Mouse (Mus musculus): ENCODE measurements around the gene Lrfn1. TPM values are rescaled to one million over a fixed set of nuclear protein-coding genes. Genes with fewer than 3 reads are reported as not detected.
A peak's percentile ranks its signal among the peaks of the same experiment; 100 is the strongest.

Gene Lrfn1
- polyA plus RNA-seq, 1 experiment from 2014 or later, result 11.8 TPM

GRCm38 (mm10) chr7:28436271-28436904, 15.4 kb upstream of the Lrfn1 start:
- under 1% methylated on average over 49 of the region's 64 CpGs for WGBS
- peaks cover 51% of the 10 kb centered on the region for H3K4me1 ChIP-seq (replicated peaks)
- peak overlapping the region; percentile 62 for H3K4me2 ChIP-seq (replicated peaks)
- peak overlapping the region; percentile 74 for H3K27ac ChIP-seq
- 0 out of 2 replicates have a peak, but pooled peaks cover 12% of the 10 kb centered on the region for H3K36me3 ChIP-seq
- peak overlapping the region; percentile 95 for H3K4me3 ChIP-seq (replicated peaks)
- peak; percentile 99 for ATAC-seq
- H3K27me3 ChIP-seq, result no peaks in the 10 kb centered on the region
- H3K9me3 ChIP-seq, result no peaks in the 10 kb centered on the region
- peak overlapping the region; percentile 97 for H3K9ac ChIP-seq (replicated peaks)

- 3% methylated on average over 16 of the region's 16 CpGs for WGBS
These were observed 14.7 kb upstream of the Lrfn1 start, which contains the start of gene Gmfg for GRCm38 (mm10) chr7:28436932-28437570. Gene Gmfg (plus strand): TSS chr7:28437447.

GRCm38 (mm10) chr7:28437964-28438363, 13.8 kb upstream of the Lrfn1 start:
- Histone ChIP-seq H3K36me3 (0 out of 2 replicates have a peak, but pooled peaks cover 4% of the 10 kb centered on the region), H3K9me3 (no peaks in the 10 kb centered on the region), H3K4me1 (replicated peaks) (peaks cover 35% of the 10 kb centered on the region), H3K27ac (no peak overlapping the region), H3K4me2 (replicated peaks) (no peak overlapping the region), H3K9ac (replicated peaks) (no peak overlapping the region), H3K4me3 (replicated peaks) (no peak overlapping the region), H3K27me3 (no peaks in the 10 kb centered on the region)
- no peak for ATAC-seq

More at GRCm38 (mm10) chr7:28436932-28437570, 14.7 kb upstream of the Lrfn1 start, which contains the start of gene Gmfg:
- H3K9me3 ChIP-seq, result no peaks in the 10 kb centered on the region
- peak; percentile 17; the same call in 1 of the 2 replicates for ATAC-seq
- peak within 1 kb of the TSS; percentile 62 for H3K4me2 ChIP-seq (replicated peaks)
- H3K4me1 ChIP-seq (replicated peaks), result peaks cover 44% of the 10 kb centered on the region
- H3K9ac ChIP-seq (replicated peaks), result peak within 1 kb of the TSS; percentile 53
- H3K27me3 ChIP-seq, result no peaks in the 10 kb centered on the region
- 0 out of 2 replicates have a peak, but pooled peaks cover 9% of the 10 kb centered on the region for H3K36me3 ChIP-seq
- peak within 1 kb of the TSS; percentile 95 for H3K4me3 ChIP-seq (replicated peaks)
- peak within 1 kb of the TSS; percentile 70 for H3K27ac ChIP-seq

- no peaks in the 10 kb centered on the region for H3K36me3 ChIP-seq
- H3K4me1 ChIP-seq (replicated peaks), result peaks cover 27% of the 10 kb centered on the region
- no peak overlapping the region for H3K4me3 ChIP-seq (replicated peaks)
- H3K4me2 ChIP-seq (replicated peaks), result no peak overlapping the region
- no peak overlapping the region for H3K9ac ChIP-seq (replicated peaks)
- WGBS, result 84% methylated on average over 2 of the region's 2 CpGs
- ATAC-seq, result no peak
- no peak overlapping the region for H3K27ac ChIP-seq
- no peaks in the 10 kb centered on the region for H3K27me3 ChIP-seq
- no peaks in the 10 kb centered on the region for H3K9me3 ChIP-seq
These were observed 13.0 kb upstream of the Lrfn1 start for GRCm38 (mm10) chr7:28438771-28439170.

GRCm38 (mm10) chr7:28440739-28441138, 11.0 kb upstream of the Lrfn1 start:
- Histone ChIP-seq H3K9me3 (no peaks in the 10 kb centered on the region), H3K27ac (no peak overlapping the region), H3K4me3 (replicated peaks) (no peak overlapping the region), H3K4me2 (replicated peaks) (no peak overlapping the region), H3K36me3 (no peaks in the 10 kb centered on the region), H3K9ac (replicated peaks) (no peak overlapping the region), H3K27me3 (peaks cover 4% of the 10 kb centered on the region), H3K4me1 (replicated peaks) (peaks cover 8% of the 10 kb centered on the region; the same call in 1 of the 2 replicates)
- WGBS, result 46% methylated on average over 2 of the region's 2 CpGs
- ATAC-seq, result no peak

- H3K9ac ChIP-seq (replicated peaks), result no peak overlapping the region
- no peaks in the 10 kb centered on the region for H3K9me3 ChIP-seq
- H3K4me1 ChIP-seq (replicated peaks), result peaks cover 9% of the 10 kb centered on the region
- no peak overlapping the region for H3K4me2 ChIP-seq (replicated peaks)
- H3K4me3 ChIP-seq (replicated peaks), result no peak overlapping the region
- no peak for ATAC-seq
- no peak overlapping the region for H3K27ac ChIP-seq
- H3K27me3 ChIP-seq, result peaks cover 8% of the 10 kb centered on the region
- 93% methylated on average over 14 of the region's 14 CpGs for WGBS
- no peaks in the 10 kb centered on the region for H3K36me3 ChIP-seq
These were observed 9.8 kb upstream of the Lrfn1 start for GRCm38 (mm10) chr7:28441776-28442485.

GRCm38 (mm10) chr7:28442688-28443087, 9.1 kb upstream of the Lrfn1 start:
- H3K27me3 ChIP-seq, result peaks cover 8% of the 10 kb centered on the region
- peaks cover 9% of the 10 kb centered on the region for H3K4me1 ChIP-seq (replicated peaks)
- H3K27ac ChIP-seq, result no peak overlapping the region
- no peak overlapping the region for H3K4me3 ChIP-seq (replicated peaks)
- no peaks in the 10 kb centered on the region for H3K9me3 ChIP-seq
- no peak overlapping the region for H3K9ac ChIP-seq (replicated peaks)
- no peak for ATAC-seq
- WGBS, result 37% methylated on average over 4 of the region's 4 CpGs
- H3K36me3 ChIP-seq, result no peaks in the 10 kb centered on the region
- no peak overlapping the region for H3K4me2 ChIP-seq (replicated peaks)

- Histone ChIP-seq H3K4me1 (replicated peaks) (peaks cover 10% of the 10 kb centered on the region), H3K9ac (replicated peaks) (no peak overlapping the region), H3K27ac (no peak overlapping the region), H3K36me3 (no peaks in the 10 kb centered on the region), H3K9me3 (no peaks in the 10 kb centered on the region), H3K27me3 (peaks cover 8% of the 10 kb centered on the region), H3K4me2 (replicated peaks) (no peak overlapping the region), H3K4me3 (replicated peaks) (no peak overlapping the region)
- WGBS, result 87% methylated on average over 13 of the region's 13 CpGs
- no peak for ATAC-seq
These were observed 7.3 kb upstream of the Lrfn1 start for GRCm38 (mm10) chr7:28444344-28444974.

GRCm38 (mm10) chr7:28446446-28446845, 5.3 kb upstream of the Lrfn1 start:
- no peaks in the 10 kb centered on the region for H3K9me3 ChIP-seq
- H3K27ac ChIP-seq, result no peak overlapping the region
- H3K36me3 ChIP-seq, result no peaks in the 10 kb centered on the region
- peaks cover 10% of the 10 kb centered on the region for H3K4me1 ChIP-seq (replicated peaks)
- H3K4me2 ChIP-seq (replicated peaks), result no peak overlapping the region
- H3K27me3 ChIP-seq, result peaks cover 8% of the 10 kb centered on the region
- 7% methylated on average over 12 of the region's 12 CpGs for WGBS
- no peak overlapping the region for H3K9ac ChIP-seq (replicated peaks)
- ATAC-seq, result no peak
- H3K4me3 ChIP-seq (replicated peaks), result no peak overlapping the region

GRCm38 (mm10) chr7:28447101-28447830, 4.5 kb upstream of the Lrfn1 start:
- Histone ChIP-seq H3K4me2 (replicated peaks) (no peak overlapping the region), H3K27me3 (peaks cover 8% of the 10 kb centered on the region), H3K36me3 (no peaks in the 10 kb centered on the region), H3K9me3 (no peaks in the 10 kb centered on the region), H3K9ac (replicated peaks) (no peak overlapping the region), H3K4me3 (replicated peaks) (no peak overlapping the region), H3K4me1 (replicated peaks) (peaks cover 10% of the 10 kb centered on the region), H3K27ac (no peak overlapping the region)
- ATAC-seq, result no peak
- 17% methylated on average over 12 of the region's 12 CpGs for WGBS
